Mouse (Mus musculus) thymus, postnatal 36 days (tissue): ENCODE results near the gene Ephx4.
"Not testable (repeated sequence)": the region's sequence is repeated elsewhere in the genome, so short reads cannot be mapped to it uniquely, and the experiment has no call there.

Source experiments
- DNase-seq, 2 experiments: peaks; one replicate each; pipeline ENCODE4 v3.0.0; 2022; ENCODE audit warnings: mixed read lengths in 2 of 2

Gene Ephx4

GRCm38 (mm10) chr5:107402436-107402835, at the start of gene Ephx4:
Ephx4 (plus strand) TSS chr5:107402736.
- DNase-seq: no peak

GRCm38 (mm10) chr5:107353981-107354380, 48.6 kb upstream of the Ephx4 start:
- peak; percentile 51 to 65 for DNase-seq

- peak; percentile 57 to 75 for DNase-seq
Observed at GRCm38 (mm10) chr5:107355801-107356200, 46.7 kb upstream of the Ephx4 start.

GRCm38 (mm10) chr5:107357723-107358122, 44.8 kb upstream of the Ephx4 start:
- DNase-seq: peak in 1 of 2 experiments; percentile 46

- peak; percentile 92 to 95 for DNase-seq
Observed at GRCm38 (mm10) chr5:107359395-107360053, 43.0 kb upstream of the Ephx4 start.

GRCm38 (mm10) chr5:107360054-107360730, 42.3 kb upstream of the Ephx4 start:
- DNase-seq: no peak

GRCm38 (mm10) chr5:107370040-107370439, 32.5 kb upstream of the Ephx4 start:
- no peak for DNase-seq

- DNase-seq: no peak
Observed at GRCm38 (mm10) chr5:107371335-107371734, 31.2 kb upstream of the Ephx4 start.

- DNase-seq: peak; percentile 43 to 72
Observed at GRCm38 (mm10) chr5:107373256-107373655, 29.3 kb upstream of the Ephx4 start.

GRCm38 (mm10) chr5:107386448-107386847, 16.1 kb upstream of the Ephx4 start:
- not testable (repeated sequence) for DNase-seq

- no peak for DNase-seq
Observed at GRCm38 (mm10) chr5:107387788-107388187, 14.7 kb upstream of the Ephx4 start.

- no peak for DNase-seq
Observed at GRCm38 (mm10) chr5:107389373-107389772, 13.2 kb upstream of the Ephx4 start.

- no peak for DNase-seq
Observed at GRCm38 (mm10) chr5:107394437-107394836, 8.1 kb upstream of the Ephx4 start.

- DNase-seq: peak; percentile 36 to 41
Observed at GRCm38 (mm10) chr5:107403011-107403946, 743 bp downstream of the Ephx4 start.

GRCm38 (mm10) chr5:107403947-107404684, 1.6 kb downstream of the Ephx4 start:
- no peak for DNase-seq

GRCm38 (mm10) chr5:107405361-107405760, 2.8 kb downstream of the Ephx4 start:
- DNase-seq: no peak

- no peak for DNase-seq
Observed at GRCm38 (mm10) chr5:107410305-107410704, 7.8 kb downstream of the Ephx4 start.

GRCm38 (mm10) chr5:107411326-107411725, 8.8 kb downstream of the Ephx4 start:
- no peak for DNase-seq

- DNase-seq: no peak
Observed at GRCm38 (mm10) chr5:107412285-107412684, 9.7 kb downstream of the Ephx4 start.

GRCm38 (mm10) chr5:107415098-107415497, 12.6 kb downstream of the Ephx4 start:
- no peak for DNase-seq

- no peak for DNase-seq
Observed at GRCm38 (mm10) chr5:107421676-107422075, 19.1 kb downstream of the Ephx4 start.

GRCm38 (mm10) chr5:107431249-107431648, 28.7 kb downstream of the Ephx4 start, which contains the start of gene Lpcat2b:
Lpcat2b (plus strand) TSS chr5:107431549.
- DNase-seq: no peak
